Mouse (Mus musculus) inflammation-experienced regulatory T-cells, adult 6 months (primary cell): Measurements from ENCODE around the gene Fli1. TPM values are rescaled to one million over a fixed set of nuclear protein-coding genes. Genes with fewer than 3 reads are reported as not detected.

Experiments used
- ATAC-seq: one replicate; pipeline ENCODE4 v1.8.0; 2017
- polyA plus RNA-seq, 3 experiments: library from polyadenylated mRNA; unstranded; fragments of 100-300 nt; shearing (Covaris generic); gene quantifications; one replicate each; pipeline ENCODE4 v1.2.1; 2017

Gene Fli1
- polyA plus RNA-seq, 3 experiments from 2014 or later, result 101 to 137 (median 110) TPM

GRCm38 (mm10) chr9:32522536-32523245, 20.0 kb downstream of the Fli1 start:
- no peak for ATAC-seq

DNA sequence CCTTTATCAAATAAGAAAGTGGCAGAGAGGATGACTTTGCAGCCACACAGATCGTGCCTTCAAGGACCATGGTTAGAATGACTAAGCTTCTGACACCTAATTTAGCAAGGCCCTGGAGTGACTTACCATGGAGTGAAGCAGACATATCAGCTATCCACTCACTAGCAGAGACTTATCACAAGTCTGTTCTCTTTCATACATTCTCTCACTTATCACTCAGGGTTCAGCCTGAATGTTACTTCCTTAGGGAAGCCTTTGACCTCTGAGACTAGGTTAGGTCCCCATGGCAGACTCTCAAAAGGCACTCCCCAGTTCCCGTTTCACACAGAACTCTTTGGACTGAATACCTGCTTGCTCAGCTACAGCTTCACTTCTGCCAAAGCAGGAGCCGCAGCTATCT, 21.3 kb downstream of the Fli1 start:
- ATAC-seq, result no peak

DNA sequence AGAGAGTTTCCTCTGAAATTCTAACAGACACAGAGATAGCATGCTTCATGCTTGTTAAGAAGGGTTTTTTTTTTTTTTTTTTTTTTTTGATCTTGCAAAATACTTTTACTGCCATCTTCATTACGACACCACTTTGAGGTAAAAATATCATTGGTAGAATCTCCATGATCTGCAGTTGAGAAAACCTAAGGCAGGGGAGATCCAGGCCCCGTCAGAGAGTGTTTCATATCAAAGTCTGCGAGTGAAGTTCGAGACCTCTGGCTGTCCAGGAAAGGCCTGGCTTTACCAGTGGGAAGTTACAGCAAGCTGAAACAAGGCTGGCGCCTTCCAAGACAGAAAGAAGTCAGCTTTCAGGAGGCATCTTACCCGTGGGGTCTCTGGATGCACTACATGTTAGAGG, 21.8 kb downstream of the Fli1 start:
- ATAC-seq, result no peak

- no peak for ATAC-seq
These were observed 23.3 kb downstream of the Fli1 start for GRCm38 (mm10) chr9:32519101-32520051.

DNA sequence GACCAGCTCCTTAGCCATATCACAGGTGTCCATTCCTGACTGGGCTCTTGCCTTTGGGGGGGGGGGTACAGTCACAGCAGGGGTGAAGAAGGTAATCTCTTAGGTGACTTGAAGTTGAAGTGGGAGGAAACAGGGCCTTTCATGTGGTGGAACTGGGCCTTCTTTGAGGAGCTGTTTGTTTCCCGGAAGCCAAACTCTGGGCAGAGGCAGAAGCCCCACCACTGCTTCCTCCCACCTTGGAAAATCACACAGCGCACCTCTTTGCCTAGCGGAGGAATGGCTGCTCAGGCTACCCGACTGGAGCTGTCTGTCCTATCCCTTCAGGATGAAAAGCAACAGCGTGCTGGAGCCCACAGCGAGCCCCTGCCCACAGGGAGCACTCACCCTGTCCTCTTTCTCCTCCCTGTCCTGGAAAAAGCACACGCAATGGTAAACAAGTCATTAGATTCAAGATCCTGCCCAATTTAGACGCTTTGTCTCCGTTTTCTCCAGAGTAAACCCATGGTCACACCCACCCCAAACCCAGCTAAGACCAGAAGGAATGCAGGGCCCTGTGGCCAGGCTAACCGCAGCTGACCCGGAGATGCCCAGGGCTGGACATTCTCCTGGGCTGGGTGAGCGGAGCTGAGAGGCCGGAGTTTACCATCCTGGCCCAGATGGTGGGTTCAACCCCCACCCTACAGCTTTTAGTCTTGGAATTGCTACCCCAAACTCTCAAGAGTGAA, 24.1 kb downstream of the Fli1 start:
- peak; percentile 88 for ATAC-seq

GRCm38 (mm10) chr9:32516691-32517090, 26.0 kb downstream of the Fli1 start:
- ATAC-seq, result peak; percentile 39

DNA sequence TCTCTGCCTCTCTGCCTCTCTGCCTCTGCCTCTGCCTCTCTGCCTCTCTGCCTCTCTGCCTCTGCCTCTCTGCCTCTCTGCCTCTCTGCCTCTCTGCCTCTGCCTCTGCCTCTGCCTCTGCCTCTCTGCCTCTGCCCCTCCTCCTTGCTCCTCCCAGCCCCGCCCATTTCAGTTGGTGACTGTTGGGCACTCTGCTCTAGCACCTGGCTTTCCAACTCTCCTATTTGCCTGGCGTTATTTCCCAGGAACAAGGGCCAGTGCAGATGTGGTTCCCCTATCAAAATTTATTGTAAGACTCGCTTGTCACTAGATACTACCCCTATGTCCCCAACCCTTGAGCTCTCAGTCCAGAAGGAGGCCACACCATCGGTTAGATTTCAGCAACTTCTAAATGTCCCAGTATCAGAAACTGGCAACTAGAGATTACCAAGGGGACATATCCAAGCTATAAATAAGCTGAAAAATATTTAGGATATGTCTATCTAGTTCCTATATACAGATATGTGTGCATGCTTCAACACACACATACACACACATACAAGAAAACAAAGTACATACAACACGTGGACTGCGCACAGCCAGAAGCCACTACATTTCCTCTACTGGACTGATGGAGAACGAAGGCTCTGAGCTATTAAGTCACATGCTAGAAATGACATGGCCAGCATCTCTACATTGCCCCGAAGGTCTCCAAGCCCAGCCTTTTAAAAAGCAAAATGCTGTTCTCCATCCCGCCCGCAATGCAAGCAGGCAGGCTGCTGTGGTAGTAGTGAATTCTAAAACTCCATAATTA, 26.6 kb downstream of the Fli1 start:
- ATAC-seq, result no peak

GRCm38 (mm10) chr9:32514406-32515058, 28.1 kb downstream of the Fli1 start:
- no peak for ATAC-seq

GRCm38 (mm10) chr9:32513471-32513870, 29.2 kb downstream of the Fli1 start:
- ATAC-seq, result no peak

GRCm38 (mm10) chr9:32510454-32511263, 32.0 kb downstream of the Fli1 start:
- ATAC-seq, result no peak

DNA sequence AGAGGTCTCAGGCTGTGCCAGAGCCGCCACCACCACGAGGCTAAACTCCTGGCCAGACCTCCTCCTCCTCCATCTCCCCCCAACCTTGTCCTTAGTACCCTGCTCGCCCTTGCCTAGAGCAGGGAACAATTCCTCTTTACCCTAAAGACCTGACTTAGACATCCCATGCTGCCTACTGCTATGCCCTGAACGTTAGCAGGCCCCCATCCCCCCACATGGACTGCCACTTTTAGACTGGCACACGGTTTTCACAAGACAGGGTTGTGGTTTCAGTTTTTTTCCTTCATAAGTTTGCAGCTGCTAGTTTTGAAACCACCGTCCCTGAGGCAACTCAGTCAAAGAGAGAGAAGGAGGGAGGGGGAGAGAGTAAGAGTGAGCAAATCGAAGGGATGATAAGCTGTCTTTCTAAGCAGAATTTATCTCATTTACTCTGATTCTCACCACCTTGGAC, 32.9 kb downstream of the Fli1 start:
- ATAC-seq, result peak; percentile 45

DNA sequence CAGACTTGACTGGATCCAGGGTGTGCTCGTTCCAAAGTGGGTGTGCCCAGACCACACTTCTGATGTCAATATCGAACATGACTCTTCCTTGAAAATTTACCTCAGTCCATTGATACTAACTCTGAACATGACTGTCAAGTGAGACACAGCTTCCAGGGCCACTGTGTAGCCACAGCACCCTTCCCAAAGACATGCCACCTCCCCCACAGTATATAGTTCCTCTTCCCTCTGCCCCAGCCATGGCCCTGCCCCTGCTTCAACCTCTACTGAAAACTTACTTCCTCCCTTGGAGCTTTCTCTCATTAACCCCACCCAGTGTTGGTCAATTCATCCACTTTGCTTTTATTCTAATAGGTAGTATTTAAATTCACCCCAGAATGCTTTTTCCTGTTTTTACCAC, 34.0 kb downstream of the Fli1 start:
- no peak for ATAC-seq

- ATAC-seq, result no peak
These were observed 34.5 kb downstream of the Fli1 start for GRCm38 (mm10) chr9:32508118-32508517.

DNA sequence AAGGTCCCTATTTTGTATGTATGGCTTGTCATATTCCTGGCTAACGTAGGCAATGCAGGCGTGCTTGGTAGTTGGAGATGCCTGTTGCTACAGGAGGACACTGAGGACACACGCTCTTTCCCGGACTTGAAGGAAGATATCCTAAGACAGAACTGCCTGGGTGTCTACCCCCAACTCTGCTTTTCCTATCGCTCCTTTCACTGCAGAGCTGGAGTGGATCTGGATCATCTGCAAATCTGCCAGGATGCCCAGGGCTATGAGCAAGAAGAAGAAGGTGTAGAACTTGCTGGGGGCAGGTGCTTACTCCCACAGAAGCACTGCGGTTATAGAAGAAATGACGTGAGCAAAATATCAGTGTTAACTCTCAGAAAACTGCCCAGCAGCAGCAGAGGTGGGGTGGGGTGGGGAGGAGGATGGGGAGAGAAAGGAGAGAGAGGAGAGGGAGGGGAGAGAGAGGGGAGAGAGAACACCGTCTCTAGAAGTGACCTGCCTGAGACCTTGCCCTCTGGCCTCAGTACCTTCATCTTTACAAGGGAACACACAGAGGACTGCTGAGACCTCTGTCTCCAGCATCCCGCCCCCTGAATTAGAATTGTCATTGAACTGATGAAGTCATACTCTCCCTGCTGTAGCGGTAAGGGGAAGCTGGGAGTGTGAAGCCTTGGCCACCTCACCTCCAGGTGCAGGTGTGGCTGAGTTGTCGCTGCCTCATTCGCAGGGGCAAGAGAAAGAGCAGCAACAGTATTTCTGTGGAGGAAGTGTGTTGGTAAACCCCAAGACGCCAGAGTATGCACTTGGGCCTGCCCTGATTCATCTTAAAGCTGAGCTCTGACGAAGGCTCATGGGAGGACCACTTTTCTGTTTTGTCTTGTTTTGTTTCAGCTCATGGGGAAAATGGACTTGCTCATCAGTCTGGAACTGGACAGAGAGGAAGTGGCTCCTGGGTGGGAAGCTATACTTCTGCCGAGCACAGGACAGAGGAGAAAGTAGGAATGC, 35.5 kb downstream of the Fli1 start:
- ATAC-seq, result peak; percentile 55

DNA sequence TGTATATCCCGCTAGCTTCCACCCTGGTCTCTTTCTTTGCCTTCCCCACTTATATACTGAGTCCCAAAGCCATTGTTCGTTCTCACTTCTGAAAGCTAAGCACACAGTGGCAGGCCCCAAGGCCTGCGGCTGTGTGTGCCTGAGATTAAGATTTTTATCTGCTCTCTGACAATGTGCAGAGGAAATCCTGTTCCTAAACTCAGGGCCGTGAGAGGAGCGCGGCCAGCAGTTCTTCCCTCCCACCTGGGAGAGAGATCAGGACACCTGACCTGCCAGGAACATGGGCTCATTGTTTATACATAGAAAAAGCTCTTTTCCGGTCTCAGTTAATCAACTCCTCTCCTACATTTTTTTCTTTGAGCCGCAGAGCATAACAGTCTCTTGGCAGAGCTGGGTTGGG, 36.5 kb downstream of the Fli1 start:
- ATAC-seq, result peak; percentile 11

DNA sequence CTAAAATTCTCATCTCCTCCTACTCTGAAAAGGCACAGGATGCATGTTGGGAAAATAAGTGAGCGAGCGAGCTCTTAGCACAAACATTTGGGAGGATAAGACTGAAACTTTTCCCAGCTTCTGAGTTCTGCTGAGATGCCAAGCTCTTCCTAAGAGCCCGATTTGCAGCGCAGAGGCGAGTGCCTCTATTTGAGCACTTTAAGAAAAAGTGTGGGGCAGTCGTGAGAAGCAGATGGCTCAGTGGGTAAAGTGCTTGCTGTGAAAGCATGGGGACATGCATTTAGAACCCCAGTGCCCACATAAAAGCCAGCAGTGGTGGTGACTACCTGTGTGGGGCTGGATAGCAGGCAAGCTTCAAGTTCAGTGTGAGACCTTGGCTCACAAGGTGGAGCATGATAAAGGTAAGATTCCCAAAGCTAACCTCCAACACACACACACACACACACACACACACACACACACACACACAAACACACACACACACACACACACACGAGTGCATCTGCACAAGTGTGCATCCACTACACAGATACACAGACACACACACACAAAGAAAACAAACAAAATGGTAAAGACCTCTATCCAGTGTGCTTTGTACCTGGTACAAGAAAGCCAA, 37.1 kb downstream of the Fli1 start:
- ATAC-seq, result no peak

DNA sequence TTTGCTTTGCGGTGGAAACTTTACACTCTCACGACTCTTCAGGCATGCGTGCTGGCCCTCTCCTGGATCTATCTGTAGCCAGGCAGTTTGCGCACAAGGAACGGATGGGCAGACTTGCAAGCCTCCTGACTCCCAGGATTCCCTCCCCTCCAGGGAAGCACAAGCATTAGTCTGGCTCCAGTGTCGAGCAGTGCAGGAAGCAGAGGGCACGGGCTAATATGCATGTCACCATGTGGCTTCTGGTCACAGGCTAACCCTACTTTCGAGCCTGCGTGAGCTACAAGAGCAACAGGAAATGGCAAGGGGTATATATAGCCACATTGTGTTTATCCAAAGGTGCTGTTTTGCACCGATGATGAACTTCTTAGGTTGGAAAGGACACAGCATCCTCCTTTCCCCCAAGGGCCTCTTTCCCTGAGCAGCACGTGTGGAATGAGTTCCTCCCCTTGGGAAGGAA, 38.6 kb downstream of the Fli1 start:
- ATAC-seq, result peak; percentile 55

DNA sequence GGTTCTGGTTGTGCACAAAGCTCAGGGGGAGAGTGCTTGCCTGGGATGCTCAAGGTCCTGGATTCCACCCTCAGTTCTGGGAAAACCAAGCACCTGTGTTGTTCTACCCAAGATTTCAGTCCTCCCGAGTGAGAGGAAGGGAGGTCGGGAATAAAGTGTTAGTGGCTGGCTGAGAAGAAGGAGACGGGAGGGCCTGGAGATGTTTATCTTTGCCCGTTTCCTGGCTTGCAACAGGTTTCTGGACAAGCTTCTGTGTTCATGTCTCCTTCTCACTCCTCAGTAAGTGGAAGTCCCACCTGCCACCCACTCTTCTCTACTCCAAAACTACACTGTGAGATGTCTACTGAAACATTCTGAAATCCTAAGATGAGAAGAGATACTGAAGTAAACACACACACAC, 39.2 kb downstream of the Fli1 start:
- ATAC-seq, result no peak
